Mouse (Mus musculus) kidney, postnatal 4 days (tissue): ENCODE results near the gene Fmn2.

Source experiments
- DNase-seq, 2 experiments: peaks; one replicate each; pipeline ENCODE4 v3.0.0; 2021; ENCODE audit warnings: mixed read lengths in 2 of 2

Gene Fmn2

GRCm38 (mm10) chr1:174669132-174669531 lies 167.5 kb downstream of the Fmn2 start:
- DNase-seq, result no peak

DNA sequence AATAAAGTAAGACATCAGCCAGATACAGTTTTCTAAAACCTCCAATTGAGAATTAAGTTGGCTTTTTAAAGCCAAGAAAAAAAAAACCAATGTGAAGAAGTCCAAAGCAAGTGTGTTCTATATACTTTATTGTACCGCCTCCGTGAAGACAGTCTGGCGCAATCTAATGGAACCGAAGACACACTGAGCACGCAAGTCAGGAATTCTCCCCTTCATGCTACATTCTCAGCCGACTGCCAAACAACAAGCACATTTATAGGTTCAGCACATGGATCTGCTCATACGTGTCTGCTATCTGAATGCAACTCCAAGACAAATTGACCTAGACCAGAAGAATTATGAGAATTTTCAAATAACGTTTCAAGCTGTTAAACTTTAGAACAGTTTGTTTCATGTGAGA lies 169.2 kb downstream of the Fmn2 start:
- DNase-seq, result no peak

DNA sequence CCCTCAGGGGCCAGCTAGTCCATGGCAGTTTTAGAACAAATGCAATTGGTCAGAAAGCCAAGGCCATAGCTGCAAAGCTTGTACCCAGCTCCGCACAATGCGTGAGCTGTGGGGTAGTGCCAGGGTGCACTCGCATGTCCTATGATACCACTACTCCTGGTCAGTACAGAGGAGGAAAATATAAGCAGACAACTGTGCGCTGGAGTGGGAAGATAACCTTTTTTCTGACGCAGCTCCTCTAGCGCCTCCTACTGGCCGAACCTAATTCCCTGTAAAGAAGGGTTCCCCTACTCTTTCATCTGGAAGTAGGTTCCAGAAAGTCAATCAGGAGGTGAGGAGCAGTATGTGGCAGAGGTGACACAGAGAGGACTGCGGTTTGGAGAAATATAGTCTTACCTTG lies 173.0 kb downstream of the Fmn2 start:
- no peak for DNase-seq

- DNase-seq, result no peak
Observed at GRCm38 (mm10) chr1:174675316-174675715, 173.7 kb downstream of the Fmn2 start.

DNA sequence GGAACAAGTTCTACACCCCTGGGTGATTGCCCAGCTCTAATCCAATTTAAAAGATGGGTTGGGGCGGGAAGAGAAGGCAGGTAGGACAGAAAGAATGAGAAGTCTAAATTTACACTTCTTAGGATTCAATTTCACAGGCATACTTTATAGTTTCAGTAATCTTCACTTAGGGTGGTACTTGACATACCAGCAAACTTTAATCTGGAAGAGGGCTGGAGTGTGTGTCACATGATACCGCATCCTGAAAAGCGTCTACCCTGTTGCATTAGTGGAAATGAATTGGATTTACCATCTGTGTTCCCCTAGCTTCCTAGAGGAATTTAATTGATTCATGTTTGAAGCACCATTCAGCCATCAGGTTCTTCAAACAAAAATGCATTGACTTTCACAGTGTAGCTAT lies 174.6 kb downstream of the Fmn2 start:
- DNase-seq, result no peak

DNA sequence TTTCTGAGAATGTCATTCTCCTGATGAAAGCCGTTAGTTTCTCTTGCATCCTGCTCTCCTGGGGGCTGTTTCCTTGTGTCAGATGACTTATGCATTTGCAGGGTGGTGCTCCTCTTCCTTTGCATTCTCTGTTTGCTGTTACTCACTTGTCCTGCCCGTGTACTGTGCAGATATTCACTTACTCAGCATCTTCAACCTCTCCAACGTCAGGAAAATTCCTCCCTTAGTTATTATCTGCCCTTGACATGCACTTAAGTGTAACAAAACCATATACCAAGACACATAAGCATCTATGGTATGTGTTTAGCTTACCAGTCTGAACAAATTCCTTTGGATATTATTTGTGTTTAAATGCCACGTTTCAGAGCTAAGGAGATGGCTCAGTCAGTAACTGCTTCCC lies 175.6 kb downstream of the Fmn2 start:
- no peak for DNase-seq

DNA sequence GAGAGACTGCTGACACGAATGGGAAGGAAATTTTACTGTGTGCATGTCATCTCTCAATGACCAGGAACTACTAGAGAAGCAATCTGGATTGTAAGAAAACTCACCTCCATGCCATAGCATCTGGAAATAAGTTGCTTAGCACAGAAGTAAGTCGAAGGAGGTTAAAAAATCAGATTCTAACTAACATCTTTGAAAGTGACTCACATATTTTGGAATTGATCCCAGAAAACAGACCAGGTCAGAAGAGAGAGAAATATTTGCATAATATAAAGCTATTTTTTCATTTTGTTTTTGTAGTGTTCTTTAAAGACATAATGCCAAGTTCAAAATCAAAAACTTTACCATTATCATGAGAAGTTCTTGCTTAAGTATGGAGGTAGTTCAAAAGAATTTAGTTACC lies 187.7 kb downstream of the Fmn2 start:
- no peak for DNase-seq

DNA sequence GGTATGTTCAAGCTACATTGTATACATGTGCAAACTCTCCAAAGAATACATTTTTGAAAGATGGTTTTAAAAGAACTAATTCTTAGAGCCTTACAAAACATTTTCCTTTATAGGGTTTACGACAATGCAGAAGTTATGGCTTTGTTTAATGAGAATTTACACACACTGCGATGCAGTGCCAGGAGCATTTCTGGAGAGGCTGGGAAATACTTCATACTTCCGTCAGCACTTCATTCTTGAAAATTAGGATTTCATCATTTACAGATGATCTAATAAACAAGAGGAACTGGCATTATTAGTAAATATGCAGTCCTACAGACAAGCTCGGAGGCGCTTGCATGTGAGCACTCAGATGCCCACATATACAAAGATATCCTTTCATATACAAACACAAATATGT lies 199.2 kb downstream of the Fmn2 start:
- no peak for DNase-seq

DNA sequence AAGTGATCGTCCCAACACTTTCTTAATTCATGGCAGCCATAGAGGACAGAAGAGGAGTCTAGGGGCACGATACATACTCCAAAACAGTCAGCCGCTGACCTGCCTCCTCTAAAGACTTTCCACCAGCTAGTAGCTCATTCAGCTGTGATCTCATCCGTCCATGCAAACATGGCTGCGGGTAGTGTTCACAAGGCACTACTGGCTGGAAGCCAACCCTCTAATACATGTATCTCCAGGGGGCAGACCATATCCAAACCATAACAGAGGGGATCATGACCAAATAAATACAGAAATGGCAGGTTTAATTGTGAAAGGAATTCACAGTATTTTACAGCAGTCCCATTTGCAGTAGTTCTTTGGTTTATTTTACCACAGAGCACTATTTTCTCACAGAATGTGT lies 200.2 kb downstream of the Fmn2 start:
- DNase-seq, result no peak

- DNase-seq, result no peak
Observed at GRCm38 (mm10) chr1:174703909-174704308, 202.3 kb downstream of the Fmn2 start.

DNA sequence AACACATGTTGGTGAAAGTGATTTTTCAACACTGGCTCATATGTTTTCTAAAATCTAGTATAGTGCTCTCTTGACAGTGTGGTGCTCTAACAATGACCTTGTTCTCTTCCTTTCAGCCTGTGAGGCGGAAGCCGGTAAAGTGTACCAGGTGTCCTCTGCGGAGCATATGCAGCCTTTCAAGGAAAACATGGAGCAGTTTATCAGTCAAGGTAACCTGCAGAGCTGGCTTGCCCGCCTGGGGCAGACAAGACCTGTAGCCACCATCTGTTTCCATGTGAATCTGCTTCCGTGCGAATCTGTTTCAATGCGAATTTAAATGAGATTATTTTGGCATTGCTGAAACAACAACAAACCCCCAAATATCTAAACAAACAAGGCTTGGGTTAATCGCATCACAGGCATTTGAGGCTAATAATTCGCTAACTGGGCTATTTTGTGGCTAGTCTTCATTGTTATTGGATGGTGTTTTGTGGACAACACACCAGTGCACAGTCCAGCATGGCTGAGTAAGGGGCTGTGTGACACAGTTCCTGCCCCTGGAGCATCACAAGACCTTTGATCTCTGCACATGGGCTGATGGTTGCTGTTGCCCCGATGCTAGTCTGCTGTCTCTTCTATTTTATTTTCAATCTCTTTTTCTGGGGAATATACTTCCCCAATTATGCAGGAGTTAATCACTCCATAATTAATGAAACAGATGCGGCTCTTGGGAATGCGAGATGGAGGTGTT lies 218.3 kb downstream of the Fmn2 start:
- no peak for DNase-seq

DNA sequence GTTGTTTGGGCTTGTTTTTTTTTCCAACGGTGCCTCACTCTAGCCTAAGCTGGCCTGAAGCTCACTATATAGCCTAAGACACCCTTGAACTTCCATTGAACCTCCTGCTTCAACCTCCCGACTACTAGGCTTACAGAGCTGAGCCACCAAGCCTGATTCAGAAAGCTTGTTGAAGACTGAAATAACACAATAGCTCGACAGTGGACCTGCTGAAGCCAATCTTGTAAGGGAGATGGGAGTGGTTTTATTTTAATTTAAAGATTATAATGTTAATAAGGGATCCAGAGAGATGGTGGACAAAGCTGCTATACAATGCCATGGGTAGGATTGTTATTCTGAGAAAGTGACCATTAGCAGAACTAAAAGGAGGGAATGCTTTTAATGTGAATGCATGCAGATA lies 227.1 kb downstream of the Fmn2 start:
- no peak for DNase-seq

DNA sequence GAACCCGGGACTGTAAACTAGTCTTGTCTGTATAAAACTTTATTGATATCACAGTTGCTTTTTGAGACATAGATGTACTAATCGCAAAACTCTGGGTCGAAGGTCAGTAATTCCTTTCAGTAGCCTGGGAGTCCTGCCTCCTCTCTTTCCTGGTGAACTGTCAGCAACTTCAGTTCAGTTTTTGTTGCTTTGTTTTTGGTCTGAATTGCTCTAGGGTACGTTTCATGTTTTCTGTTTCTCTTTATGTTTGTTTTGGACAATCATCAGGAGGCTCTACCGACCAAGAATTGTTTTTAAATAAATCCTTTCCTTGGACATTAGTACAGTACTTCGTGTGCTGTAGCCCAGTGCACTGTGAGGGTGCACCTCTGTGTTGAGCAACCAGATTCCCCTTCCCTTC lies 231.1 kb downstream of the Fmn2 start:
- no peak for DNase-seq

GRCm38 (mm10) chr1:174738958-174739357 lies 237.3 kb downstream of the Fmn2 start:
- DNase-seq, result peak; percentile 3 to 10

DNA sequence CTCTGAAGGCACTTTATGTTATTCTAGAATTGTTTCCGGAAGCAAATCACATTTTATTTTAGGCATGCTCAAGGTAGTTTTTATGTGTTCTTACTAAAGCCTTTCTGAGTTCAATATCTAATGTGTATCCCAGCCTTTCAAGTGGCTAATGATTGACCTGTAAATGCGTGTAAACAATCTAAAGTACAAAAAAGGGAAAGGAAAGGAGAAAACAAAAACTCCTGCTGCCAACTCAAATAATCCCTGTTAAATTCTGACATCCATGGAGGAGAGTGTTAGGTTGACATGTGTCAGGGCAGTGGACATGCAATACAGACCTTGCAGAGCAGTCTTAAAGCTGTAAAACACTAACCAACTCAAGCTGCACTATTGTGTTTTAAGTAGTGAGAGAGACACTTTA lies 241.0 kb downstream of the Fmn2 start:
- no peak for DNase-seq

DNA sequence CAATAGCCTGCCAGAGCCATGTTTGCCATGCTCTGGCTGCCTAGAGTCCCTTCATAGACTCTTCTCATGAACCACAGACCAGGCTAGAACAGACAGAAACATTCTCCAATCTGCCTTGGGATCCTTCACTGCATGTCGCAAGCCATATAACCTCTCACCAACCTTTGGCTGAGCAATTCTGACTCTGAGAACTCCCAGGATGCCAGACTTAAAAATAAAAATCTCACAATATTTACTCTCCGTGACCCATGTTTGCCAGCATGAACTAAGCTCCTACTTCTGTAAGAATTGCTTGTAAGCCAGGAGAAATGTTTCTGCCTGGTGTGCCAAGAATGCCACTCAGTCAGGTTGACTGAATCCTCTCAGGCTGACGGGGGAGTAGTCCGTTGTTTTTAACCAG lies 246.9 kb downstream of the Fmn2 start:
- no peak for DNase-seq

GRCm38 (mm10) chr1:174750893-174751461 lies 249.4 kb downstream of the Fmn2 start:
- no peak for DNase-seq

DNA sequence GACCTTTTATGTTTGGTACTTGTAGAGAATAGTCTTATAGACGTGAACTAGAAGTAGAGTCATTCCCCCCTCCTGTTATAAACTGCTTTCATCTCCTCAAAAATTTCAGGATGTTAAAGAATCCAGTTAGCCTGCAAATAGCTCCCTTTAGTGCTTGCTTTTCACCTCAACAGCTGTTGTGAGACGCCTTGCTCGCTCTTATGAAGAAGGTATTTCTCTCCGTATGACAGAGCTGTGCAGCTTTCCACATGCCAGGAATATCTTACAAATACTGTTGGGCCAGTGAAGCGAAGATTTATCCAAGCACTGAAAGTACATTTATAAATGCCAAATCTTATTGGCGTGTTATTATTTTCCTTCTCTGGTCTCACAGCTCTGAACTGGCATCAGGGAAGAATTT lies 257.7 kb downstream of the Fmn2 start:
- DNase-seq, result no peak

- DNase-seq, result no peak
Observed at GRCm38 (mm10) chr1:174765757-174766156, 264.1 kb downstream of the Fmn2 start.

DNA sequence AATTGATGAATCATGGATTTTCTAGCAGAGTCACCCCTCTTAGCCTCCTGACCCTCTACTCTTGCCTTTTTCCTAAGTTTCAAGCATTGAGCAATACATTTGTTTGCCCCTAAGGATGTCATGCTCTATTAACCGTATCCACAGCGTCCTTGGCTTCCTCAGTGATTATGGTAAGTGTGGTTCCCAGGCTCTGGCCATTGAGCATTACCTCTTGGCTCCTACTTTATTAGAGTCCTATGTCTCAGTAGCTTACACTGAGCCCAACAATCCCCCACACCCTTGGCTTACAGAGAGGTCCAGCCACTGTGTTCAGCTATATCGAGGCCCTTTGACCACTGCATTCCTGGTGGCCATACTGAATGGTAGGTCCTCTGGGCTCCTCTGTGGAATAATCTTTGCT lies 265.2 kb downstream of the Fmn2 start:
- DNase-seq, result no peak

DNA sequence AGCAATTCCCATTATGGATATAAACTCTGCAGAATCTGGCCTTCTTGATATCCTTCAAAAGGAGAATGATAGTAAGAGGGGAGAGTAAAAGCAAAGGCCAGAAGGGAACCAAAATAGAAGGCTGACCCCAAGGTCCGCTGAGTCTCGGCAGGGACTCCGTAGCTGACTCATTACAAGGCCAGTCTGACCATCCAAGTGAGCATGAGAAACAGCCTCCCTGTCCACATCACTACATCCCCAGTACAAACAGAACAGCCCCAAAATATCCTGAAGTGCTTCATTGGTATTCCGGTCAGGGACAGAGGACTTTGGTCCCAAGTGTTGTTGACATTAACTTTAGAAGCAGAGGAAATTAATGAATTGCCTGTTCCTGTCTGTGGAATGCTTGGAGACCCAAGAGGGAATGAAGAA lies 270.3 kb downstream of the Fmn2 start:
- DNase-seq, result peak; percentile 7 to 11

DNA sequence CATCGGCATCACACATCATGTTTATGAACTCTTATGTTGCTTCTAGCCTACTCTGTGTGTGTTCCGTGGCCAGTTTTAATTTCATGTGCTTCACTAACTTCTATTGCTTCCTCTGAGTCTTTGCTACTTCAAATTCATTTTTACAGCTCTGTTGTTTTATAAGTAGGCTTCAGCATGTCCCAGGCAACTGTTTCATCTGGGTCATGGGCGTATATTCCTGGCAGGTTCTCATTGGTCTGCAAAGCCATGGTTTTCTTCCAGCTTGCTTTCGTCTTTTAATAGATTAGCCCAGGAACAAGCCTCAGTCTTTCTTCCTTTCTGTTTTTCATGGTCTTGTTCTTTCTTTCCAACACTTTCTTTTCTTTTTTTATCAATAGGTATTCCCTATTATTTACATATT lies 279.4 kb downstream of the Fmn2 start:
- no peak for DNase-seq

DNA sequence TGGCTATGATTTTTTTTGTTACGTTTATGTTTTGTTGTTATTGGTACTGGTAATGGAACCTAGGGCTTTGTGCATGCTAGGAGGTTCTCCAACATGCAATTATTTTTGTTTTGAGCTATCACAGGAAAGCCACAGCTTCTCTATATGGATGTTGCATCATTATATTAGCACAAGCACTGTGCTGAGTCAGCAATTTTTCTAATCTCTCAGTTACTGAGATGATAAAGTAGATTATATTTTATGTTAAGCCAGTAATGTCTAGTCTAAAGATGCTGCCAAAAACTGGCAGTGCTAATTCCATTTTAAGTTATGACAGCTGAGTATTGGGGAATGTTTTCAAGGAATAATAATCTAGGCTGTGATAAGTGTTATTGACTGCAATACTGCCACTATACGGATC lies 287.0 kb downstream of the Fmn2 start:
- no peak for DNase-seq

- no peak for DNase-seq
Observed at GRCm38 (mm10) chr1:174811846-174812245, 310.2 kb downstream of the Fmn2 start.

GRCm38 (mm10) chr1:174826562-174826961 lies 324.9 kb downstream of the Fmn2 start:
- DNase-seq, result no peak
